ENCODE assay signal across 39 mouse cellular contexts in the genomic region with DNA sequence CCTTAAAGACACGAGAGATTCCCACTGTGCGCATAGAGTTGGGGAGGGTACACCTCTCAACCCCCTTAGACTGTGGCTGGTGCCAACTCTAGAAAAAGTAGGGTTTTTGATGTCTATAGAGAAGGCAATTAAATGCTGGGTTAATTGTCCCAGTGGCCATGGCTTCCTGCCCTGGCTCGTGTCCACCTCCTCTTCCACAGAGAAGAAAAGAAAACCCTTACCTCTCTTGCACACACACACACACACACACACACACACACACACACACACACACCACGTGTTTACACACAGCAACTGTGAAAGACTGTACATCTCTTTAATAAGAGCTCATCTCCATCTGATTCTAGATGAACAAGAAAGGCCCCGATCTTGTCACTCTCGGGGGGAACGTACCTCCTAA. TPM values are rescaled to one million over a fixed set of nuclear protein-coding genes. Genes with fewer than 3 reads are reported as not detected.
"Had no signal": no experiment of that assay in that cellular context is flagged by ENCODE, and none has a peak within 500 bp of the region (broad histone marks: within the 10 kb centered on the region; RNA-seq: fewer than 3 reads in every experiment).

No protein-coding gene starts in this region.

- H3K36me3 ChIP-seq: limb, embryonic 10.5 days; limb, embryonic 12.5 days; limb, embryonic 13.5 days; limb, embryonic 15.5 days; liver, embryonic 12.5 days; liver, embryonic 13.5 days; liver, embryonic 15.5 days; lung, embryonic 15.5 days; midbrain, embryonic 10.5 days; midbrain, embryonic 12.5 days; midbrain, embryonic 15.5 days; neural tube, embryonic 12.5 days; neural tube, embryonic 13.5 days had no signal

- H3K27me3 ChIP-seq: liver, embryonic 13.5 days; liver, embryonic 15.5 days; lung, embryonic 15.5 days; midbrain, embryonic 15.5 days; neural tube, embryonic 12.5 days; neural tube, embryonic 13.5 days had no signal

- DNase-seq: left cerebral cortex, postnatal 4 days; liver; liver, embryonic 13.5 days; liver, postnatal 0 days; lung, adult 18-20 months; lung, adult 2 months; lung, embryonic 14.5 days; lung, postnatal 10 days; lung, postnatal 14 days; lung, postnatal 36 days; lung, postnatal 4 days; midbrain, embryonic 14.5 days had no signal

- H3K9me3 ChIP-seq: limb, embryonic 10.5 days; limb, embryonic 12.5 days; limb, embryonic 13.5 days; limb, embryonic 15.5 days; liver, embryonic 12.5 days; liver, embryonic 13.5 days; liver, embryonic 15.5 days; lung, embryonic 15.5 days; megakaryocyte, embryonic 14.5 days; midbrain, embryonic 10.5 days; midbrain, embryonic 12.5 days; midbrain, embryonic 15.5 days; neural tube, embryonic 12.5 days; neural tube, embryonic 13.5 days had no signal

- H3K27ac ChIP-seq: limb, embryonic 10.5 days; limb, embryonic 12.5 days; limb, embryonic 13.5 days; limb, embryonic 15.5 days; liver, embryonic 12.5 days; liver, embryonic 13.5 days; liver, embryonic 14.5 days; liver, embryonic 15.5 days; lung, embryonic 15.5 days; macrophage; midbrain, embryonic 10.5 days; midbrain, embryonic 12.5 days; midbrain, embryonic 15.5 days; neural tube, embryonic 12.5 days; neural tube, embryonic 13.5 days had no signal

- H3K4me3 ChIP-seq: limb, embryonic 10.5 days; limb, embryonic 12.5 days; limb, embryonic 13.5 days; limb, embryonic 15.5 days; liver, embryonic 12.5 days; liver, embryonic 13.5 days; liver, embryonic 15.5 days; lung, embryonic 15.5 days; megakaryocyte, embryonic 14.5 days; midbrain, embryonic 10.5 days; midbrain, embryonic 12.5 days; midbrain, embryonic 15.5 days; myocyte; neural tube, embryonic 12.5 days; neural tube, embryonic 13.5 days had no signal

- H3K9ac ChIP-seq: limb, embryonic 12.5 days; limb, embryonic 13.5 days; limb, embryonic 15.5 days; liver, embryonic 12.5 days; liver, embryonic 13.5 days; liver, embryonic 14.5 days; liver, embryonic 15.5 days; liver, postnatal 0 days; lung, embryonic 14.5 days; lung, embryonic 15.5 days; midbrain, embryonic 12.5 days; midbrain, embryonic 15.5 days; neural tube, embryonic 12.5 days; neural tube, embryonic 13.5 days had no signal

- ATAC-seq: liver, embryonic 12.5 days; liver, postnatal 0 days; lung, postnatal 0 days; midbrain, embryonic 15.5 days; midbrain, embryonic 16.5 days had no signal

- H3K4me1 ChIP-seq: limb, embryonic 12.5 days; limb, embryonic 13.5 days; limb, embryonic 15.5 days; liver, embryonic 12.5 days; liver, embryonic 13.5 days; liver, embryonic 15.5 days; lung, embryonic 15.5 days; megakaryocyte, embryonic 14.5 days had no signal

- H3K4me2 ChIP-seq: limb, embryonic 12.5 days; limb, embryonic 13.5 days; limb, embryonic 15.5 days; liver, embryonic 11.5 days; liver, embryonic 12.5 days; liver, embryonic 13.5 days; liver, embryonic 15.5 days; lung, embryonic 14.5 days; lung, embryonic 15.5 days; midbrain, embryonic 12.5 days; midbrain, embryonic 15.5 days; neural tube, embryonic 12.5 days; neural tube, embryonic 13.5 days had no signal

RNA-seq across cellular contexts. Expression of a gene that starts 46.1 kb away (rescaled TPM):
- total RNA-seq: liver, adult 2 months; megakaryocyte progenitor cell, adult 5-6 weeks; megakaryocyte, adult 5-6 weeks; megakaryocyte-erythroid progenitor cell, adult 5-6 weeks; monocyte, adult 5-6 weeks had no signal
- polyA plus RNA-seq: limb, embryonic 10.5 days; limb, embryonic 11.5 days; limb, embryonic 12.5 days; liver, embryonic 12.5 days; liver, embryonic 15.5 days; liver, embryonic 16.5 days; lung, embryonic 14.5 days; lung, embryonic 15.5 days; lung, embryonic 16.5 days; lung, postnatal 0 days; macrophage; myocyte had no signal
